Mouse (Mus musculus) layer of hippocampus, postnatal 10 days (tissue): Measurements from ENCODE around the gene Zscan4f. TPM values are rescaled to one million over a fixed set of nuclear protein-coding genes. Genes with fewer than 3 reads are reported as not detected.
"Not testable (repeated sequence)": the region's sequence is repeated elsewhere in the genome, so short reads cannot be mapped to it uniquely, and the experiment has no call there.

Source experiments
- DNase-seq, 2 experiments: peaks; one replicate each; pipeline ENCODE4 v3.0.0; 2021; ENCODE audit warnings: low spot score in 2 of 2
- long read RNA-seq: library from polyadenylated mRNA; stranded (forward); transcript quantifications from one replicate; pipeline ENCODE4 v2.0.0, GENCODE M21; 2023
- microRNA-seq, 2 experiments: library from miRNA; unstranded; fragments of <30 nt; microRNA quantifications; one replicate each; pipeline ENCODE4 v1.2.0; 2021
- total RNA-seq, 2 experiments: library from RNA; stranded (reverse); gene quantifications; 2 replicates each; pipeline ENCODE4 v1.2.3; 2021

Zscan4f gene
- not detected for total RNA-seq
- long read RNA-seq: 0 reads

- DNase-seq: not testable (repeated sequence)
These were observed at the start of gene Zscan4f for GRCm38 (mm10) chr7:11397615-11398014. TSS of gene Zscan4f (plus strand) at chr7:11397915.

- not testable (repeated sequence) for DNase-seq
These were observed 13.1 kb upstream of the Zscan4f start for GRCm38 (mm10) chr7:11384641-11385040.

Small RNAs within 50 kb of the gene (microRNA-seq; reads per million reads assigned to microRNA genes)
- gene Gm23087: 0 reads per million in 2 experiments

Other genes starting within 250 kb of the Zscan4f start
- not detected for gene Zscan4d, start 231.8 kb upstream of the Zscan4f start, total RNA-seq
- gene Zscan4e, start 87.2 kb upstream of the Zscan4f start, total RNA-seq: not detected
- gene Zscan4-ps2, start 116.4 kb downstream of the Zscan4f start, total RNA-seq: not detected
- not detected for gene Zscan4-ps3, start 211.4 kb downstream of the Zscan4f start, total RNA-seq